Mouse (Mus musculus) retina, embryonic 14.5 days (tissue): ENCODE results near the gene Abhd16a.

Source experiments
- DNase-seq: peaks from one replicate; pipeline ENCODE4 v3.0.0-alpha.2; 2015; ENCODE audit warnings: low spot score

The Abhd16a gene

GRCm38 (mm10) chr17:35085208-35085865 lies 3.7 kb upstream of the Abhd16a start, which contains the start of gene Ly6g6f:
Gene Ly6g6f (minus strand): TSS chr17:35085610.
- DNase-seq: no peak

GRCm38 (mm10) chr17:35088151-35088550 lies 912 bp upstream of the Abhd16a start:
- no peak for DNase-seq

- DNase-seq: no peak
Observed at GRCm38 (mm10) chr17:35090166-35090932, 1.3 kb downstream of the Abhd16a start.

- no peak for DNase-seq
Observed at GRCm38 (mm10) chr17:35092403-35093198, 3.5 kb downstream of the Abhd16a start.

- DNase-seq: no peak
Observed at GRCm38 (mm10) chr17:35094475-35095365, 5.7 kb downstream of the Abhd16a start.

- no peak for DNase-seq
Observed at GRCm38 (mm10) chr17:35096597-35096996, 7.5 kb downstream of the Abhd16a start.

- DNase-seq: no peak
Observed at GRCm38 (mm10) chr17:35097164-35097655, 8.1 kb downstream of the Abhd16a start.

- no peak for DNase-seq
Observed at GRCm38 (mm10) chr17:35100196-35100765, 11.2 kb downstream of the Abhd16a start.

- DNase-seq: no peak
Observed at GRCm38 (mm10) chr17:35101161-35101560, 12.1 kb downstream of the Abhd16a start.

- DNase-seq: no peak
Observed at GRCm38 (mm10) chr17:35102299-35102698, 13.2 kb downstream of the Abhd16a start.

- DNase-seq: no peak
Observed at GRCm38 (mm10) chr17:35103221-35103690, 14.2 kb downstream of the Abhd16a start.

- DNase-seq: no peak
Observed at GRCm38 (mm10) chr17:35104079-35104478, 15.0 kb downstream of the Abhd16a start.

GRCm38 (mm10) chr17:35104754-35105153 lies 15.7 kb downstream of the Abhd16a start:
- no peak for DNase-seq

GRCm38 (mm10) chr17:35105740-35106389 lies 16.8 kb downstream of the Abhd16a start:
- peak; percentile 75 for DNase-seq

- DNase-seq: peak; percentile 20
Observed at GRCm38 (mm10) chr17:35106522-35106921, 17.5 kb downstream of the Abhd16a start.

GRCm38 (mm10) chr17:35108097-35108496 lies 19.0 kb downstream of the Abhd16a start, which contains the start of gene Ly6g5c:
Gene Ly6g5c (plus strand): TSS chr17:35108279.
- no peak for DNase-seq

GRCm38 (mm10) chr17:35111774-35112173 lies 22.7 kb downstream of the Abhd16a start:
- DNase-seq: no peak

GRCm38 (mm10) chr17:35115046-35116019 lies 26.3 kb downstream of the Abhd16a start, which contains the start of gene Ly6g5b:
Gene Ly6g5b (minus strand): TSS chr17:35115428.
- DNase-seq: peak; percentile 26

- DNase-seq: no peak
Observed at GRCm38 (mm10) chr17:35120745-35121142, 31.7 kb downstream of the Abhd16a start.
